Mouse (Mus musculus) olfactory bulb, adult 2 months (tissue): Measurements from ENCODE around the gene Plcb1.

ENCODE experiments used
- CTCF ChIP-seq: fragments of 200-500 bp; IDR thresholded peaks from 2 replicates; pipeline ENCODE4 v1.5.1; 2012; ENCODE audit warnings: low read depth, mild to moderate bottlenecking, low read length, moderate library complexity; ENCODE audit not compliant: insufficient read depth
- POLR2A ChIP-seq: fragments of 200-500 bp; IDR thresholded peaks from 2 replicates; pipeline ENCODE4 v1.6.1; 2012; ENCODE audit warnings: mild to moderate bottlenecking, low read depth, low read length, moderate library complexity; ENCODE audit not compliant: insufficient read depth

GRCm38 (mm10) chr2:135361798-135362197 is 575.9 kb downstream of the Plcb1 start:
- TF ChIP-seq POLR2A (no peak), CTCF (no peak)
